Mouse (Mus musculus): ENCODE results near the gene 4931422A03Rik.
"Not testable (repeated sequence)": the region's sequence is repeated elsewhere in the genome, so short reads cannot be mapped to it uniquely, and the experiment has no call there.

The 4931422A03Rik gene

GRCm38 (mm10) chr2:104027458-104028138 is 563 bp downstream of the 4931422A03Rik start, which contains the start of gene Fbxo3:
Gene Fbxo3, plus strand, starts transcription at chr2:104027721.
- DNase-seq (ENCODE audit: extremely low spot score): peak; percentile 93

GRCm38 (mm10) chr2:104024656-104025055 is 3.5 kb downstream of the 4931422A03Rik start:
- DNase-seq (ENCODE audit: extremely low spot score): no peak

DNA sequence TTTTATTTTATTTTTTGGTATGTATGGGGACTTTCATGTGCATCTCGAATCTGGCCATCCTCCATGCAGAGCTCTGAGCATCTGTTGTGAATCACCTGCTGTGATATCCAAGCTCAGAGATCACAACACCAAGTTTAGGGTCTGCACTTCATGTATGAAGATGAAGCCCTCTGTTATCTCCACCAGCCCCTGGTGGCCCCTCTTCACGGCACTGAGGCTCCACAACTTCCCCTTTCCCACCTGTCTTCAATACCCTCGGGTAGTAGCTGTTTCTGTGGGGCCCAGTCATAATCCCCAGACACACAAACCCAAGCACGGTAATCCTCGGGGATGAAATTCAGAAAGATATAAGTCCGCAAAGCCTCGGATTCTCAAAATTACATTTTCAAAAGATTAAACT is 5.1 kb downstream of the 4931422A03Rik start:
- no peak for DNase-seq (ENCODE audit: extremely low spot score)

GRCm38 (mm10) chr2:104008853-104009252 is 19.3 kb downstream of the 4931422A03Rik start:
- DNase-seq (ENCODE audit: extremely low spot score): not testable (repeated sequence)

DNA sequence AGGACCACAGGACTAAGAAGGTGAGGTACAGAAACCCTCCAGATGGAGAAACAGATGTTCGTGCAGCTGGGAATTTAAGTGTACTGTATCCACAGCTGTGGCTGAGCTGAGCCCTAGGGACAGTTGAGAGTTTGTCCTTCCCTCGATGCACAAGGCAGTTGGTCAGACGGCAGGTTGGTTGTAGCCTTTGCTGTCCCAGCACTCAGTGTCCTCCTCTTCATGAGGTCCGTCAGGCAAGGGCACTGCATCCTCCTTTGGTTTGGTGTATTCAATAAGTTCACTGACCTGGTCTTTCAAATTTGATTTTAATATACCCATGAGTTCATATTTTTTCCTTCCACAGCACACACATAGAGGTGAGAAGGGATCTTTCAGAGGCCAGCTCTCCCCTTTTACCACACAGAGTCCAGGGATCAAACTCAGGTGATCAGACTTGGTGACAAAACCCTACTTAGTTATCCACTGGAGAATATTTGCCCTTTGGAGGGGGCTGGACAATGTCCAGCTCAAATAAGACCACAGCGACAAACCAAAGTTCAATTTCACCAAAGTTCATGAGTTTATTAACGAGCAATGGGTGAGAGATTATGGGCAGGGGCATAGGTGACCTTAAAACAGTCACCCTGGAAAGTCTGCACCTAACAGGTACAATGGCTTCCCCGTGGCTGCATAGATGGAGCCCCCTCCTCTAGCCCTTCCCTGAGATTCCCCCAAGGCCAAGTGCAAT is 20.2 kb downstream of the 4931422A03Rik start:
- DNase-seq (ENCODE audit: extremely low spot score): no peak

- DNase-seq (ENCODE audit: extremely low spot score): peak; percentile 48
These were observed 25.3 kb downstream of the 4931422A03Rik start for GRCm38 (mm10) chr2:104002711-104003413.

DNA sequence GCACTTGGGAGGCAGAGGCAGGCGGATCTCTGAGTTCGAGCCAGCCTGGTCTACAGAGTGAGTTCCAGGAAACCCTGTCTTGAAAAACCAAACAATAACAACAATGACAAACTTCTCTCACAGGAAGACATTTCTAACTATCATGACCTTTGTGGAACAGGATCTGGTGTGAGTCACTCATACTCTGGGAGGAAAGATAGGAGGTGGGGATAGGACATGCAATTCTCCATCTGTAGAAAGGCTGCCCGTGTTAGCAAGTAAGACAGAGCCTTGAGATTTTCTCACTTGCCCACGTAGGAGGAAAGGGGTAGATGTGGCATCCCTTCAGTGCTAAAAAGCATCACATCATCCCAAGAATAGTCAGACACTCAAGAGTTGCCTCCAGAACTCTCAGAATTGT is 26.3 kb downstream of the 4931422A03Rik start:
- DNase-seq (ENCODE audit: extremely low spot score): no peak

DNA sequence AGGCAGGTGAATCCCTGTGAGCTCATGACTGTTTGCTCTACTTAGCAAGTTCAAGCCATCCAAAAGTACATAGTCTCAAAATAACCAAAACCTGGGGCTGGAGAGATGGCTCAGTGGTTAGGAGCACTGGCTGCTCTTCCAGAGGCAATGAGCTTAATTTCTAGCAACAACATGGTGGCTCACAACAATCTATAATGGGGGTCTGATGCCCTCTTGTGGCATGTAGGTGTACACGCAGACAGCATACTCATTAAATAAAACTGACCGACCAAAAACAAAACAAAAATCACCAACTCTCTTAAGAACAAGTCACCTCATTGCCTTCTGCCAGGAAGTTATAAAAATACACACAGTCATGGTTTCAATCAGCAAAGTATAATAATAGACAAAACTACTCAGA is 27.1 kb downstream of the 4931422A03Rik start:
- no peak for DNase-seq (ENCODE audit: extremely low spot score)

DNA sequence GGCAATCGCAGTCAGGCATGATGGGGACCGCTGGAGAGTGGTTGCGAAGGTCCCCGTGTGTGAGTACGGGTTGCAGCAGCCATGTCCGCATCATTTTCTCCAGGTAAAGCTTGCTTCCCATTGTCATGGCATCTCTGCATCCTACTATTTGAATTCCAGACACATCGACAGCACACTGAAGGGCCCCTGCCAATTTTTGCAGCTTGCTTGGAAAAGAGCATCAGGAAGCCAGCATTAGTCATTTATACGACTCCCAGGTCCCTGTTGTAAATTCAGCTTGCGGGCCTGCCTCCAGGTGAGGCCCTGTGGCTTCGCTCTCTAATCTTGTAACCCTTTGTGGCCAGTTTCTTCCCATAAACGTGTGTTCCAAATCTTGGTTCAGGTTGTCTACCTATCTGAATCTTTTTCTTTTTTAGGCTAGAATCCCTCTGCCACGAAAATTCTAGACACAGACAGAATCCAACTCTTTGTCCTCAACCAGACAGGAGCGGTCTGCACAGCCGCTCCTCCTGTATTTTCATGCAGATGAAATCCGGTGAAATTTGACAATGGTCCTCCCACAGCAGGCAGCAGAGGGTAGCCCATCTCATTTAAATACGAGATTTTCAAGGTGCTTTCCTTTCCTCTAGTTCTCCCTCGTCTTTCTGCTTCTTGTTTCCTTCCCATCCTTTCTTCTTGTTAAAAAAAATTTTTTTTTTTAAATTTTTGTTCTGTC is 35.4 kb downstream of the 4931422A03Rik start:
- no peak for DNase-seq (ENCODE audit: extremely low spot score)

DNA sequence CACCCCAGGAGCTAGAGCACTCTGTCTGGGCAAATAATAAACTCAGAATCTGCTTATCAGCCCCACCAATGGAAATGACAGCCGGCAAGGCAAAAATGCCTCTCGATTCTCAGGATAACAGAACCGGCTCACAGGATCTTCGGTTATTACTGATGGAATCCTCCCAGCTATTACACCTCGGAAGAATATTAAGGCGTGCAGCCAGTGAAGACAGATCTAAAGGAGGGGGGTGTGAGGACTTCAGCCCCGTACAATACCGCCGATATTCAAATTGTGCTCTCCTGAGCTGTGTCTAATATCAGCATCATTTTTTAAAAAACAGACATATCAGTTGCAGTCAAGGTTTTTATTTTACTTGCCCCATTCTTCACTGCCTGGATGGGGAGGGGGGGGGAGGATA is 36.0 kb downstream of the 4931422A03Rik start:
- DNase-seq (ENCODE audit: extremely low spot score): no peak

- DNase-seq (ENCODE audit: extremely low spot score): no peak
These were observed 36.9 kb downstream of the 4931422A03Rik start for GRCm38 (mm10) chr2:103991303-103991702.

DNA sequence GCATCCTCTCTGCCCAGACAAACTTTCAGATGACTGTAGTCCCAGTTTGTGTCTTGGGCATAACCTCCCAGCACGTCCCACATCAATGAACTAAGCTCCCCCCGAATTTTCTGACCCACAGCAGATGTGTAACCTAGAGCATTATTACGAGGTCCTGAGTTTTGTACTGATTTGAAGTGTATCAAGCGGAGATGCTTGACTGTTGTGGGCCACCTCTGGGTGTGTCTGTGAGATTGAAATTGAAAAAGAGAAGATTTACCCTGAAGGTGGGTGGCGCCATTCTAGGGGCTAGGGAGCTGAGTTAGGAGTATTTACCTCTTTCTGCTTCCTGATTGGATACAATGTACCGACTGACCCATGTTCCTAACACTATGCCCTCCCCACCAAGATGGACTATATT is 38.4 kb downstream of the 4931422A03Rik start:
- DNase-seq (ENCODE audit: extremely low spot score): no peak

DNA sequence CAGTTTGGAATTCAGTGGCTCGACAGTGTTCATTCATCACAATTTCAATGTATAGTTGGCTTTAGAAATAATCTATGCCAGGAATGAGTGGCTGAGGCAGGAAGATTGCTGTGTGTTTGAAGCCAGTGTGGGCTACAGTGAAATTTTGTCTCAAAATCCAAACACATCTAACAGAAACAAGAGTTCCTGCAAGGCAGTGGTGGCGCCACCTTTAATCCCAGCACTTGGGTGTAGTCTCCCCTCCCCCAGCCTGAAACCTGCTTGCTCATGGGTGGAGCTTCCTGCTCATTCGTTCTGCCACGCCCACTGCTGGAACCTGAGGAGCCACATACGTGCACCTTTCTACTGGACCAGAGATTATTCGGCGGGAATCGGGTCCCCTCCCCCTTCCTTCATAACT is 40.6 kb downstream of the 4931422A03Rik start:
- not testable (repeated sequence) for DNase-seq (ENCODE audit: extremely low spot score)

- DNase-seq (ENCODE audit: extremely low spot score): no peak
These were observed 45.0 kb downstream of the 4931422A03Rik start for GRCm38 (mm10) chr2:103983146-103983545.

DNA sequence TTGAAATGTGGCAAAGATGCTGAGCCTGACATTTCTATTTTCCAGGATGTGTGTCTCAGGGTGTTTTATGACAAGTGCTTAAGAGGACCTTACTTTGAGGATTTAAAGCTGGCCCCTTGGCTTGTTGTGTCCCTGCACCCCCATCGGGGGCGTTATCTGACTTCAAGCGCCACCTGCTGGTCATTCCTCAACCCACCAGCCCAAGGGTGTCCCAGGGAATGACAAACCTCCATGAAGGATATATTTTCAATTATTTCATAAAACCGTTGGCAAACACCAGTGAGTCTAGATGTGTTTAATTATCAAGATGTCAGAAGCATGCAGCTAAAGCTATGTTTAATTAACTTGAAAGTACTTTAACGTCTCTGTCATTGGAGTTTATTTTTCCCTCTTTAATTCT is 45.9 kb downstream of the 4931422A03Rik start:
- DNase-seq (ENCODE audit: extremely low spot score): peak; percentile 72

GRCm38 (mm10) chr2:103977716-103978115 is 50.4 kb downstream of the 4931422A03Rik start:
- no peak for DNase-seq (ENCODE audit: extremely low spot score)

DNA sequence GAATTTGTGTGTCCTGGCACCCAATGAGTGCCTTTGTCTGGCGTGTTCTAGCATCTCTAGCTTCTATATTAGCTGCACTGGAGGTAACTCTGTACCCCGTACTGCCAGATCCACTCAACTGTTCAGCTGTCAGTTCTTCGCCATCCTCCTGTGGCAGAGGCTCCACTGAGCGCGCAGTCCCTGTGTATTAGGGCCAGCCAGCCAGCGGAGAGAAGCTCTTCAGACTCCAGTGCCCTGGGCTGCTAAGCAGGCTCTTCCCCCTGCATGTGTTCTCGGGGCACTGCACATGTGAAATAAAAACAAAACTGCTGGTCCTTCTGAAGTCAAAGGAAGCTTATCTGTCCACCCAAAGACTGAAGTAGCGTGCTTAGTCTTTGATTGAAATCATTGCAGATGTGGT is 50.9 kb downstream of the 4931422A03Rik start:
- no peak for DNase-seq (ENCODE audit: extremely low spot score)

DNA sequence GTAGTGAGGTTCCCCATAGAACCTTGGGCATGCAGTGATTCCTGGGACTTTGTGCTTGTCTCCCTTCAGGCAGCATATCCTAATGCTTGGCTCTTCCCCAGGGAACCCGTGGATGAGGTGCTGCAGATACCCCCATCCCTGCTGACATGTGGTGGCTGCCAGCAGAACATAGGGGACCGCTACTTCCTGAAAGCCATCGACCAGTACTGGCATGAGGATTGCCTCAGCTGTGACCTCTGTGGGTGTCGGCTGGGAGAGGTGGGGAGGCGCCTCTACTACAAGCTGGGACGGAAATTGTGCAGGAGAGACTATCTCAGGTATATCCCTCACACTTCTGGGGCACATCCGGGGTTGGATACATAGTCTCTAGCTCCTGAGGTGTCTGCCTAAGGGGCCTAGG is 52.3 kb downstream of the 4931422A03Rik start:
- DNase-seq (ENCODE audit: extremely low spot score): no peak

- no peak for DNase-seq (ENCODE audit: extremely low spot score)
These were observed 56.3 kb downstream of the 4931422A03Rik start for GRCm38 (mm10) chr2:103971838-103972237.

DNA sequence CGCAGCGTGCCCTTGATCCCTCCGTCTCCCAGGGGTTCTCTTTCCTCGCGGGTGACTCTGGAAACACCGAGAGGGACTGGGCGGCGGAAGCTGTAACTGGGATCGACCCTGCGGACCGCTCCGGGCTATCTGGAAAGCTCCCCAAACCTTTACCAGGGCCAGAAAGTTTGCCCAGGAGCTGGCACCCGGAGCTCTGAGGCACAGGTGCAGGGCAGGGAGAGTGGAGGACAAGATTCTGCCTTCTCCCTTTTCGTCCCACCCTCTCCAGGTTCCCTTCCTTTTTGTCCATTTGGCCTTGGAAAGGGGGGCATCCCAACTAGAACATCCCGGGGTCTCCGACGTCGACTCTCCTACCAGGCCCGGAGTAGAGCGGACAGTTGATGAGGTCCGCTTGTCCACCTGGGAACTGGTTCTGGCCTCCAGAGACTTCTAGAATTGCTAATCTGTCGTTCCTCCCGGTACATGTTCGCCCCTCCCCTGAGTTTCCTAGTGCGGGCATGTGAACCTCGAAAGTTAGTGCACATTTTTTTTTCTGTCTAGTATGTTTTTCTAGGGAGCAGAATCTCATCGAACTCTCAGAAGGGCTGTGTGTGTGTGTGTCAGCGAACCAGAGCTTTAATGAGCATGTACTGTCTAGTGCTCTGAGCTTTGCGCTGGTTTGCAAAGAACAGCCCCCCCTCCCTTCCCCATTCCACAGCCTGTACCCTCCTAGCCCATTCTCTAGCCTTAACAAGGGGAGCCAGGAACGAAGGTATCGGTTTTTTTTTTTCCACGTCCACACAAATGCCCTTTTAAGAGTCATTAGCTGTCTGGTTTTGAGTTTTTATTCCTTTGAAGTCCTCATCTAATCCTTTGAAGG is 57.1 kb downstream of the 4931422A03Rik start:
- peak; percentile 29 for DNase-seq (ENCODE audit: extremely low spot score)

Measured in embryo, embryonic 9.5 days (tissue).